Mouse (Mus musculus) limb, embryonic 13.5 days (tissue): Measurements from ENCODE around the gene Ino80e. TPM values are rescaled to one million over a fixed set of nuclear protein-coding genes. Genes with fewer than 3 reads are reported as not detected.

Experiments
- ATAC-seq: fragments of 200-750 bp; cut with Nextera tagmentation; 2 replicates; pipeline ENCODE4 v1.8.0; 2017; ENCODE audit warnings: low read depth, moderate number of reproducible peaks, moderate TSS enrichment; ENCODE audit not compliant: low FRiP score
- H3K27ac ChIP-seq: fragments of 300-500 bp; sonication (generic); 2 replicates; pipeline ENCODE4 v1.5.1; 2015; ENCODE audit warnings: inconsistent platforms, mild to moderate bottlenecking, moderate library complexity
- H3K27me3 ChIP-seq: fragments of 300-500 bp; sonication (generic); 2 replicates; pipeline ENCODE4 v1.6.1; 2015; ENCODE audit warnings: mild to moderate bottlenecking, inconsistent platforms
- H3K36me3 ChIP-seq: fragments of 300-500 bp; sonication (generic); 2 replicates; pipeline ENCODE4 v1.6.1; 2015; ENCODE audit warnings: inconsistent platforms, mild to moderate bottlenecking, moderate library complexity
- H3K4me1 ChIP-seq: fragments of 300-500 bp; sonication (generic); 2 replicates; pipeline ENCODE4 v1.6.1; 2015; ENCODE audit warnings: inconsistent platforms
- H3K4me2 ChIP-seq: fragments of 300-500 bp; sonication (generic); replicated peaks from 2 replicates; pipeline ENCODE4 v1.6.1; 2015; ENCODE audit warnings: inconsistent platforms, mild to moderate bottlenecking, moderate library complexity
- H3K4me3 ChIP-seq: fragments of 300-500 bp; sonication (generic); 2 replicates; pipeline ENCODE4 v1.5.1; 2015; ENCODE audit warnings: moderate library complexity, mild to moderate bottlenecking, inconsistent platforms
- H3K9ac ChIP-seq: fragments of 300-500 bp; sonication (generic); 2 replicates; pipeline ENCODE4 v1.6.1; 2015; ENCODE audit warnings: mild to moderate bottlenecking, inconsistent platforms
- H3K9me3 ChIP-seq: fragments of 300-500 bp; sonication (generic); 2 replicates; pipeline ENCODE4 v1.6.1; 2016; ENCODE audit warnings: inconsistent platforms
- WGBS: fragments of 180-500 bp; shearing (Covaris S2); methylation state at CpG from one replicate; pipeline ENCODE4 v1.1.7; 2015; 5-methylcytosine and 5-hydroxymethylcytosine counted together
- polyA plus RNA-seq: library from polyadenylated mRNA; unstranded; fragments of >200 nt; fragmentation: Nextera tagmentation; extraction: Ambion mirVana; gene quantifications from 2 replicates; pipeline ENCODE4 v1.2.1, GENCODE M21; 2015

Gene Ino80e
- polyA plus RNA-seq, 1 experiment from 2014 or later, result 108 TPM

GRCm38 (mm10) chr7:126803751-126804150, 58.4 kb downstream of the Ino80e start:
- H3K27me3 ChIP-seq, result no peaks in the 10 kb centered on the region
- H3K4me1 ChIP-seq, result peaks cover 31% of the 10 kb centered on the region
- H3K4me3 ChIP-seq, result no peak overlapping the region
- ATAC-seq, result no peak
- no peak overlapping the region for H3K4me2 ChIP-seq
- no peaks in the 10 kb centered on the region for H3K9me3 ChIP-seq
- H3K9ac ChIP-seq, result peak overlapping the region; percentile 35; the same call in 1 of the 2 replicates
- peaks cover 32% of the 10 kb centered on the region for H3K36me3 ChIP-seq
- no peak overlapping the region for H3K27ac ChIP-seq

GRCm38 (mm10) chr7:126803181-126803580, 59.0 kb downstream of the Ino80e start:
- Histone ChIP-seq H3K27me3 (no peaks in the 10 kb centered on the region), H3K4me3 (no peak overlapping the region), H3K4me2 (no peak overlapping the region), H3K36me3 (peaks cover 32% of the 10 kb centered on the region), H3K4me1 (peaks cover 28% of the 10 kb centered on the region), H3K27ac (no peak overlapping the region), H3K9me3 (no peaks in the 10 kb centered on the region), H3K9ac (0 out of 2 replicates have a peak overlapping the region, but pooled peaks have one; percentile 35)
- ATAC-seq, result no peak
- WGBS, result 83% methylated on average over 6 of the region's 6 CpGs

- Histone ChIP-seq H3K27ac (no peak overlapping the region), H3K4me2 (no peak overlapping the region), H3K4me1 (peaks cover 28% of the 10 kb centered on the region), H3K36me3 (peaks cover 36% of the 10 kb centered on the region), H3K9me3 (no peaks in the 10 kb centered on the region), H3K4me3 (no peak overlapping the region), H3K9ac (peak overlapping the region; percentile 13; the same call in 1 of the 2 replicates), H3K27me3 (no peaks in the 10 kb centered on the region)
- 80% methylated on average over 11 of the region's 11 CpGs for WGBS
- no peak for ATAC-seq
Measured at GRCm38 (mm10) chr7:126802134-126802889, 59.9 kb downstream of the Ino80e start.

- H3K27ac ChIP-seq, result peak overlapping the region; percentile 61; the same call in 1 of the 2 replicates
- H3K4me1 ChIP-seq, result peaks cover 37% of the 10 kb centered on the region
- no peaks in the 10 kb centered on the region for H3K27me3 ChIP-seq
- no peak for ATAC-seq
- no peak overlapping the region for H3K4me2 ChIP-seq
- H3K4me3 ChIP-seq, result no peak overlapping the region
- peaks cover 43% of the 10 kb centered on the region for H3K36me3 ChIP-seq
- H3K9me3 ChIP-seq, result no peaks in the 10 kb centered on the region
- no peak overlapping the region for H3K9ac ChIP-seq
- WGBS, result 97% methylated on average over 16 of the region's 16 CpGs
Measured at GRCm38 (mm10) chr7:126801057-126801422, 61.1 kb downstream of the Ino80e start.

Other genes with a start within 250 kb of the Ino80e start
- 3.5 and 4.7 TPM in 2 replicates for gene Nupr1, start 231.5 kb downstream of the Ino80e start, polyA plus RNA-seq
- 56.8 and 63.8 TPM in 2 replicates for gene Sgf29, start 213.1 kb downstream of the Ino80e start, polyA plus RNA-seq
- gene Sult1a1, start 185.9 kb downstream of the Ino80e start, polyA plus RNA-seq, result 4.6 and 4.8 TPM in 2 replicates
- 134 and 138 TPM in 2 replicates for gene Bola2, start 167.0 kb downstream of the Ino80e start, polyA plus RNA-seq
- gene Slx1b, start 166.6 kb downstream of the Ino80e start, polyA plus RNA-seq, result 15.2 and 15.9 TPM in 2 replicates
- 34.1 and 36.6 TPM in 2 replicates for gene Coro1a, start 154.6 kb downstream of the Ino80e start, polyA plus RNA-seq
- gene Mapk3, start 102.8 kb downstream of the Ino80e start, polyA plus RNA-seq, result 49.6 and 50.3 TPM in 2 replicates
- 1.7 and 2.1 TPM in 2 replicates for gene Gdpd3, start 96.0 kb downstream of the Ino80e start, polyA plus RNA-seq
- 114 and 121 TPM in 2 replicates for gene Ypel3, start 85.4 kb downstream of the Ino80e start, polyA plus RNA-seq
- 0.53 and 0.64 TPM in 2 replicates for gene Tbx6, start 80.9 kb downstream of the Ino80e start, polyA plus RNA-seq
- 287 and 322 TPM in 2 replicates for gene Ppp4c, start 69.9 kb downstream of the Ino80e start, polyA plus RNA-seq
- 0.18 and 0.52 TPM in 2 replicates for gene Fam57b, start 64.7 kb downstream of the Ino80e start, polyA plus RNA-seq
- gene 4930451I11Rik, start 30.7 kb downstream of the Ino80e start, polyA plus RNA-seq, result not detected in 2 replicates
- 1.5 and 1.9 TPM in 2 replicates for gene Doc2a, start 15.0 kb downstream of the Ino80e start, polyA plus RNA-seq
- gene Hirip3, start 405 bp downstream of the Ino80e start, polyA plus RNA-seq, result 39.8 and 48.3 TPM in 2 replicates
- 54.4 and 57.2 TPM in 2 replicates for gene Taok2, start 22.3 kb upstream of the Ino80e start, polyA plus RNA-seq
- 24.5 and 27.0 TPM in 2 replicates for gene Tmem219, start 60.5 kb upstream of the Ino80e start, polyA plus RNA-seq
- 16.9 and 17.2 TPM in 2 replicates for gene Kctd13, start 66.5 kb upstream of the Ino80e start, polyA plus RNA-seq
- 0.20 TPM in 1 of 2 replicates, not detected in the other for gene Asphd1, start 87.2 kb upstream of the Ino80e start, polyA plus RNA-seq
- gene Sez6l2, start 88.2 kb upstream of the Ino80e start, polyA plus RNA-seq, result 0.33 and 0.66 TPM in 2 replicates
- gene Cdipt, start 113.5 kb upstream of the Ino80e start, polyA plus RNA-seq, result 97.1 and 105 TPM in 2 replicates
- 0.65 and 1.9 TPM in 2 replicates for gene Cdiptos, start 113.7 kb upstream of the Ino80e start, polyA plus RNA-seq
- gene Mvp, start 152.2 kb upstream of the Ino80e start, polyA plus RNA-seq, result 5.5 and 5.6 TPM in 2 replicates
- 0.31 TPM in 1 of 2 replicates, not detected in the other for gene Pagr1b, start 154.1 kb upstream of the Ino80e start, polyA plus RNA-seq
- 48.2 and 70.2 TPM in 2 replicates for gene Pagr1a, start 155.0 kb upstream of the Ino80e start, polyA plus RNA-seq
- gene Gm42742, start 158.7 kb upstream of the Ino80e start, polyA plus RNA-seq, result 52.2 and 64.8 TPM in 2 replicates
- gene Prrt2, start 158.8 kb upstream of the Ino80e start, polyA plus RNA-seq, result 6.9 and 10.4 TPM in 2 replicates
- 61.9 and 64.6 TPM in 2 replicates for gene Maz, start 164.7 kb upstream of the Ino80e start, polyA plus RNA-seq
- 113 and 118 TPM in 2 replicates for gene Kif22, start 180.1 kb upstream of the Ino80e start, polyA plus RNA-seq
- gene Zg16, start 225.0 kb upstream of the Ino80e start, polyA plus RNA-seq, result not detected in 2 replicates
- gene AI467606, start 229.0 kb upstream of the Ino80e start, polyA plus RNA-seq, result 2.6 and 2.7 TPM in 2 replicates